Mouse (Mus musculus): ENCODE results near the gene Npnt. TPM values are rescaled to one million over a fixed set of nuclear protein-coding genes. Genes with fewer than 3 reads are reported as not detected.
A peak's percentile ranks its signal among the peaks of the same experiment; 100 is the strongest.

Gene Npnt
- total RNA-seq, 2 experiments from 2014 or later, result 4.6 to 4.7 TPM

- intact Hi-C loops (cut with DNase I), result no loop called here
- DNase-seq, result peak; percentile 13 to 20
Observed at GRCm38 (mm10) chr3:132894086-132894485, 56.0 kb downstream of the Npnt start.

- DNase-seq, result no peak
- intact Hi-C loops (cut with DNase I), result no loop called here
Observed at GRCm38 (mm10) chr3:132893676-132894075, 56.4 kb downstream of the Npnt start.

GRCm38 (mm10) chr3:132893044-132893443 is 57.0 kb downstream of the Npnt start:
- DNase-seq, result no peak

GRCm38 (mm10) chr3:132892481-132892880 is 57.6 kb downstream of the Npnt start:
- intact Hi-C loops (cut with DNase I), result no loop called here

More at GRCm38 (mm10) chr3:132893044-132893443, 57.0 kb downstream of the Npnt start:
- intact Hi-C loops (cut with DNase I), result no loop called here

GRCm38 (mm10) chr3:132887074-132887848 is 62.8 kb downstream of the Npnt start:
- intact Hi-C loops (cut with DNase I), result no loop called here
- no peak for DNase-seq

More at GRCm38 (mm10) chr3:132892481-132892880, 57.6 kb downstream of the Npnt start:
- DNase-seq, result no peak

- intact Hi-C loops (cut with DNase I), result no loop called here
- DNase-seq, result no peak
Observed at GRCm38 (mm10) chr3:132886419-132887050, 63.6 kb downstream of the Npnt start.

- intact Hi-C loops (cut with DNase I), result no loop called here
- no peak for DNase-seq
Observed at GRCm38 (mm10) chr3:132884459-132884858, 65.6 kb downstream of the Npnt start.

GRCm38 (mm10) chr3:132883256-132883655 is 66.8 kb downstream of the Npnt start:
- no peak for DNase-seq
- intact Hi-C loops (cut with DNase I), result no loop called here

GRCm38 (mm10) chr3:132880826-132881225 is 69.3 kb downstream of the Npnt start:
- DNase-seq, result no peak
- intact Hi-C loops (cut with DNase I), result no loop called here

GRCm38 (mm10) chr3:132880361-132880760 is 69.7 kb downstream of the Npnt start:
- intact Hi-C loops (cut with DNase I), result no loop called here
- DNase-seq, result no peak

GRCm38 (mm10) chr3:132876933-132877676 is 73.0 kb downstream of the Npnt start:
- DNase-seq, result no peak
- intact Hi-C loops (cut with DNase I), result no loop called here

- DNase-seq, result no peak
- intact Hi-C loops (cut with DNase I), result no loop called here
Observed at GRCm38 (mm10) chr3:132876011-132876708, 73.9 kb downstream of the Npnt start.

- intact Hi-C loops (cut with DNase I), result no loop called here
- no peak for DNase-seq
Observed at GRCm38 (mm10) chr3:132873251-132873650, 76.8 kb downstream of the Npnt start.

- intact Hi-C loops (cut with DNase I), result no loop called here
- DNase-seq, result peak; percentile 65 to 69
Observed at GRCm38 (mm10) chr3:132871318-132871904, 78.7 kb downstream of the Npnt start.

GRCm38 (mm10) chr3:132870079-132870478 is 80.0 kb downstream of the Npnt start:
- no peak for DNase-seq
- intact Hi-C loops (cut with DNase I), result no loop called here

- peak; percentile 37 to 49 for DNase-seq
- intact Hi-C loops (cut with DNase I), result no loop called here
Observed at GRCm38 (mm10) chr3:132868838-132869237, 81.3 kb downstream of the Npnt start.

- intact Hi-C loops (cut with DNase I), result no loop called here
Observed at GRCm38 (mm10) chr3:132866984-132867383, 83.1 kb downstream of the Npnt start.

GRCm38 (mm10) chr3:132865596-132865995 is 84.5 kb downstream of the Npnt start:
- no peak for DNase-seq
- intact Hi-C loops (cut with DNase I), result no loop called here

More at GRCm38 (mm10) chr3:132866984-132867383, 83.1 kb downstream of the Npnt start:
- DNase-seq, result no peak

GRCm38 (mm10) chr3:132864986-132865385 is 85.1 kb downstream of the Npnt start:
- intact Hi-C loops (cut with DNase I), result no loop called here
- no peak for DNase-seq

GRCm38 (mm10) chr3:132864329-132864919 is 85.7 kb downstream of the Npnt start:
- intact Hi-C loops (cut with DNase I), result no loop called here
- DNase-seq, result no peak
